8 mouse cellular contexts compared by ENCODE assay signal in genomic region chr11:8652792-8653645, GRCm38 (mm10). TPM values are rescaled to one million over a fixed set of nuclear protein-coding genes. Genes with fewer than 3 reads are reported as not detected.
DNase-seq lines count a peak whose midpoint lies in the region; ATAC-seq and TF ChIP-seq lines count a peak whose summit lies in the region.

No protein-coding gene starts in this region.

- 0 out of 2 replicates have a peak, but pooled peaks have one; percentile 50 for ATAC-seq in megakaryocyte-erythroid progenitor cell, adult 5-6 weeks (replicated peaks; ENCODE audit: low FRiP score, low TSS enrichment, poor library complexity, severe bottlenecking)
- no peak for ATAC-seq in erythroid progenitor cell, adult 5-6 weeks (replicated peaks; ENCODE audit: low FRiP score, poor library complexity, severe bottlenecking)

- no peak for TF ChIP-seq POLR2A in liver, adult 2 months (IDR thresholded peaks at IDR 0.05; ENCODE audit: extremely low read depth, insufficient read depth, low read length)

- TF ChIP-seq CTCF in liver, adult 2 months (IDR thresholded peaks at IDR 0.05; ENCODE audit: low read depth, low read length), result 0 out of 2 replicates have a peak, but pooled peaks have one; percentile 2

- no peaks in the 10 kb centered on the region for H3K36me3 ChIP-seq in liver, adult 2 months (ENCODE audit: control insufficient read depth, insufficient read depth, low read length)
- H3K36me3 ChIP-seq in embryonic facial prominence, embryonic 10.5 days (replicated peaks), result no peaks in the 10 kb centered on the region

- no peak overlapping the region for H3K27ac ChIP-seq in liver, adult 2 months (replicated peaks; ENCODE audit: insufficient read depth, low read depth, low read length)
- peak overlapping the region; percentile 54 for H3K27ac ChIP-seq in embryonic facial prominence, embryonic 10.5 days (replicated peaks)

- peaks cover 2% of the 10 kb centered on the region; the same call in 1 of the 2 replicates for H3K9me3 ChIP-seq in embryonic facial prominence, embryonic 10.5 days

- no peaks in the 10 kb centered on the region for H3K27me3 ChIP-seq in liver, adult 2 months (ENCODE audit: control insufficient read depth, insufficient read depth, low read length)
- H3K27me3 ChIP-seq in embryonic facial prominence, embryonic 10.5 days (replicated peaks; ENCODE audit: low read depth, poor library complexity, severe bottlenecking), result no peaks in the 10 kb centered on the region

- no peak overlapping the region for H3K4me3 ChIP-seq in liver, adult 2 months (ENCODE audit: insufficient read depth, low read depth, low read length)
- H3K4me3 ChIP-seq in embryonic facial prominence, embryonic 10.5 days, result no peak overlapping the region

- peaks cover 7% of the 10 kb centered on the region for H3K4me1 ChIP-seq in liver, adult 2 months (ENCODE audit: control insufficient read depth, insufficient read depth, low read length)
- peaks cover 70% of the 10 kb centered on the region for H3K4me1 ChIP-seq in embryonic facial prominence, embryonic 10.5 days

- no peak overlapping the region for H3K9ac ChIP-seq in liver, adult 2 months (ENCODE audit: low read depth, low read length)

- 85% methylated on average over 10 of the region's 10 CpGs for WGBS in liver, adult 2 months
- WGBS in embryonic facial prominence, embryonic 10.5 days, result 52% methylated on average over 10 of the region's 10 CpGs

- DNase-seq in frontal cortex, postnatal 36 days (ENCODE audit: low spot score in 2 of 2), result peak; percentile 43 to 52
- DNase-seq in frontal cortex, postnatal 10 days (ENCODE audit: low spot score in 2 of 2), result no peak
- no peak for DNase-seq in liver, adult 2 months (ENCODE audit: extremely low read depth, low read depth, low spot score)
- no peak for DNase-seq in liver
- DNase-seq in embryonic facial prominence, embryonic 10.5 days (ENCODE audit: low spot score), result no peak
- DNase-seq in cerebellum, adult 8-10 months, result no peak

- H3K79me2 ChIP-seq in liver, adult 2 months (ENCODE audit: control insufficient read depth, insufficient read depth, low read length), result peaks cover 18% of the 10 kb centered on the region

RNA-seq across cellular contexts. Expression of gene Tns3, which starts 11.3 kb away (rescaled TPM):
- total RNA-seq in liver, adult 2 months (2014; rRNA removed), result 15.3 and 19.7 TPM in 2 replicates
- 12.8 and 14.6 TPM in 2 replicates for polyA plus RNA-seq in liver, adult 2 months (2012; rRNA removed)
- 20.2 and 23.4 TPM in 2 replicates for polyA plus RNA-seq in embryonic facial prominence, embryonic 10.5 days (2016; fragmentation: Nextera tagmentation; extraction: Ambion mirVana)
- 8.4 and 16.0 TPM in 2 replicates for total RNA-seq in megakaryocyte-erythroid progenitor cell, adult 5-6 weeks (2014; fragmentation: Nextera tagmentation)
- total RNA-seq in megakaryocyte-erythroid progenitor cell, adult 5-6 weeks (2017), result 4.1 and 7.7 TPM in 2 replicates
- 6.1 and 6.3 TPM in 2 replicates for total RNA-seq in erythroid progenitor cell, adult 5-6 weeks (2015; ENCODE audit: low replicate concordance)
- 1.7 and 5.1 TPM in 2 replicates for total RNA-seq in erythroid progenitor cell, adult 5-6 weeks (2017; ENCODE audit: low replicate concordance)

Comparison
In these comparisons a context has a peak if more than half of its experiments do, and no peak if none do; other contexts are left out.
1. DNase-seq: peak in frontal cortex, postnatal 36 days (2 of 2); none in frontal cortex, postnatal 10 days (0 of 2), liver, adult 2 months (single experiment), liver (single experiment), embryonic facial prominence, embryonic 10.5 days (single experiment) and cerebellum, adult 8-10 months (single experiment).